Mouse (Mus musculus): ENCODE measurements around the gene Gstp3.

- TF ChIP-seq CTCF (IDR thresholded peaks at IDR 0.05; ENCODE audit: control insufficient read depth, insufficient read depth, insufficient replicate concordance, low read depth, low read length) (no peak), POLR2A (IDR thresholded peaks at IDR 0.05; ENCODE audit: control insufficient read depth, low read depth, low read length) (no peak)
Observed at GRCm38 (mm10) chr19:4083316-4083715, 23.9 kb upstream of the Gstp3 start.

Data from testis, adult 2 months (tissue).